Mouse (Mus musculus) neural tube, embryonic 12.5 days (tissue): Measurements from ENCODE around the gene Hip1r. TPM values are rescaled to one million over a fixed set of nuclear protein-coding genes. Genes with fewer than 3 reads are reported as not detected.
A peak's percentile ranks its signal among the peaks of the same experiment; 100 is the strongest.

Source experiments
- ATAC-seq: fragments of 200-750 bp; cut with Nextera tagmentation; 2 replicates; pipeline ENCODE4 v1.8.0; 2017; ENCODE audit warnings: low read depth, mild to moderate bottlenecking, moderate TSS enrichment, moderate library complexity; ENCODE audit not compliant: low FRiP score
- H3K27ac ChIP-seq: fragments of 300-500 bp; sonication (generic); 2 replicates; pipeline ENCODE4 v1.5.1; 2016
- H3K27me3 ChIP-seq: fragments of 300-500 bp; sonication (generic); replicated peaks from 2 replicates; pipeline ENCODE4 v1.6.1; 2016; ENCODE audit warnings: mild to moderate bottlenecking
- H3K36me3 ChIP-seq: fragments of 300-500 bp; sonication (generic); 2 replicates; pipeline ENCODE4 v1.6.1; 2016; ENCODE audit warnings: mild to moderate bottlenecking
- H3K4me1 ChIP-seq: fragments of 300-500 bp; sonication (generic); 2 replicates; pipeline ENCODE4 v1.6.1; 2016
- H3K4me2 ChIP-seq: fragments of 300-500 bp; sonication (generic); replicated peaks from 2 replicates; pipeline ENCODE4 v1.6.1; 2016; ENCODE audit warnings: mild to moderate bottlenecking
- H3K4me3 ChIP-seq: fragments of 300-500 bp; sonication (generic); 2 replicates; pipeline ENCODE4 v1.5.1; 2016
- H3K9ac ChIP-seq: fragments of 300-500 bp; sonication (generic); 2 replicates; pipeline ENCODE4 v1.6.1; 2016; ENCODE audit warnings: mild to moderate bottlenecking
- H3K9me3 ChIP-seq: fragments of 300-500 bp; sonication (generic); 2 replicates; pipeline ENCODE4 v1.6.1; 2016; ENCODE audit warnings: mild to moderate bottlenecking
- WGBS: fragments of 180-500 bp; shearing (Covaris S2); methylation state at CpG from one replicate; pipeline ENCODE4 v1.1.7; 2016; 5-methylcytosine and 5-hydroxymethylcytosine counted together
- polyA plus RNA-seq: library from polyadenylated mRNA; unstranded; fragments of >200 nt; fragmentation: Nextera tagmentation; extraction: Ambion mirVana; gene quantifications from 2 replicates; pipeline ENCODE4 v1.2.1, GENCODE M21; 2016

Hip1r gene
- polyA plus RNA-seq, 1 experiment from 2014 or later, result 12.6 TPM

DNA sequence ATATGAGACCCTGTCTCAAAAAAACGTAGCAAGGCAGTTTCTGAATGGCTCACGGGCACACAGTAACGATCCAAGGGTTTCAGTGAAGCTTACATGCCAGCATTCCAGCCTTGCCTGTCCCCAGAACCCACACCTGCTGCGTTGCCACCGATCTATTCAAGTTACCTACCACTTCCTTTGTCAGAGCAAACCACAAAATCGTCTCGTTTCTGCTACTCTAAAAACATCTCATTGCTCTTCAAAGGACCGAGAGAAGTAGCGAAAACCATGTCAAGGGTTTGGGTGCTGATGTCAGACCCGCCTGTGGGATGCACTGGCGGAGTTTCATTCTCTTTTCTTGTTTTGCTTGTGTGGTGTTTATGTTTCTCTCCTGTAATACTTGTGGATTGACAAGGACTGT, 61.0 kb downstream of the Hip1r start:
- Histone ChIP-seq H3K9ac (no peak overlapping the region), H3K9me3 (no peaks in the 10 kb centered on the region), H3K4me1 (peaks cover 23% of the 10 kb centered on the region), H3K4me3 (no peak overlapping the region), H3K27ac (no peak overlapping the region), H3K27me3 (no peaks in the 10 kb centered on the region), H3K36me3 (no peaks in the 10 kb centered on the region), H3K4me2 (no peak overlapping the region)
- ATAC-seq, result no peak
- 80% methylated on average over 11 of the region's 11 CpGs for WGBS

GRCm38 (mm10) chr5:124035406-124035805, 62.0 kb downstream of the Hip1r start:
- WGBS, result 88% methylated on average over 9 of the region's 9 CpGs

GRCm38 (mm10) chr5:124035806-124036205, 62.4 kb downstream of the Hip1r start:
- WGBS, result 77% methylated on average over 8 of the region's 8 CpGs
- H3K36me3 ChIP-seq, result no peaks in the 10 kb centered on the region
- no peak overlapping the region for H3K4me2 ChIP-seq
- H3K9ac ChIP-seq, result no peak overlapping the region
- H3K27me3 ChIP-seq, result no peaks in the 10 kb centered on the region
- H3K4me1 ChIP-seq, result peaks cover 11% of the 10 kb centered on the region
- no peak overlapping the region for H3K4me3 ChIP-seq
- no peak overlapping the region for H3K27ac ChIP-seq
- no peaks in the 10 kb centered on the region for H3K9me3 ChIP-seq
- ATAC-seq, result no peak

More at GRCm38 (mm10) chr5:124035406-124035805, 62.0 kb downstream of the Hip1r start:
- peaks cover 14% of the 10 kb centered on the region for H3K4me1 ChIP-seq
- no peaks in the 10 kb centered on the region for H3K27me3 ChIP-seq
- H3K27ac ChIP-seq, result no peak overlapping the region
- ATAC-seq, result no peak
- no peaks in the 10 kb centered on the region for H3K36me3 ChIP-seq
- no peaks in the 10 kb centered on the region for H3K9me3 ChIP-seq
- no peak overlapping the region for H3K9ac ChIP-seq
- H3K4me3 ChIP-seq, result no peak overlapping the region
- H3K4me2 ChIP-seq, result no peak overlapping the region

GRCm38 (mm10) chr5:124036341-124036740, 62.9 kb downstream of the Hip1r start:
- no peak for ATAC-seq

DNA sequence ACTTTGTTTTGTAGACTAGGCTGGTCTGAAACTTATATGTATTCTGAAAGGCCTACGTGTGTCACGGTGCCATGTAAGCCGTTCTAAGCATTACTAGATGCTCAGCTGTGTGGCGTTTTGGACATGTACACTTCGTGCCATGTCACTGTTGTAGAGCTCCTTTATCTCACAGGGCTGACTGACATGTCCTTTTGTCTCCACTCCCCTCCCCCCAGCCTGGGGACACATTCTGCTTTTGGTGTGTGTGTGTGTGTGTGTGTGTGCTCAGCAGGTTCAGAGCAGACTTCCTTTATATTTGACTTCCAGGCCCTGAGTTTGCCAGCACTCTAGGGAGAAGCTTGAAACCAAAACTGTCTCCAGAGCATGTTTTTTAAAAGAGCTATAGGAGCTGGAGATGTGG, 63.4 kb downstream of the Hip1r start:
- H3K4me2 ChIP-seq, result no peak overlapping the region
- H3K27me3 ChIP-seq, result no peaks in the 10 kb centered on the region
- H3K9ac ChIP-seq, result no peak overlapping the region
- H3K4me1 ChIP-seq, result peaks cover 11% of the 10 kb centered on the region
- no peak overlapping the region for H3K4me3 ChIP-seq
- ATAC-seq, result no peak
- WGBS, result 49% methylated on average over 5 of the region's 5 CpGs
- 0 out of 2 replicates have a peak overlapping the region, but pooled peaks have one; percentile 4 for H3K27ac ChIP-seq
- no peaks in the 10 kb centered on the region for H3K36me3 ChIP-seq
- H3K9me3 ChIP-seq, result no peaks in the 10 kb centered on the region

More at GRCm38 (mm10) chr5:124036341-124036740, 62.9 kb downstream of the Hip1r start:
- peaks cover 11% of the 10 kb centered on the region for H3K4me1 ChIP-seq
- no peaks in the 10 kb centered on the region for H3K27me3 ChIP-seq
- H3K4me2 ChIP-seq, result no peak overlapping the region
- H3K9ac ChIP-seq, result no peak overlapping the region
- H3K9me3 ChIP-seq, result no peaks in the 10 kb centered on the region
- WGBS, result 33% methylated on average over 6 of the region's 6 CpGs
- H3K4me3 ChIP-seq, result no peak overlapping the region
- no peaks in the 10 kb centered on the region for H3K36me3 ChIP-seq
- no peak overlapping the region for H3K27ac ChIP-seq

GRCm38 (mm10) chr5:124039602-124040001, 66.2 kb downstream of the Hip1r start:
- no peak overlapping the region for H3K4me2 ChIP-seq
- WGBS, result 86% methylated on average over 6 of the region's 6 CpGs
- no peaks in the 10 kb centered on the region for H3K9me3 ChIP-seq
- H3K4me1 ChIP-seq, result peaks cover 17% of the 10 kb centered on the region
- H3K36me3 ChIP-seq, result no peaks in the 10 kb centered on the region
- no peak overlapping the region for H3K27ac ChIP-seq
- no peaks in the 10 kb centered on the region for H3K27me3 ChIP-seq
- no peak for ATAC-seq
- H3K4me3 ChIP-seq, result no peak overlapping the region
- H3K9ac ChIP-seq, result no peak overlapping the region

- H3K4me1 ChIP-seq, result peaks cover 23% of the 10 kb centered on the region
- WGBS, result 80% methylated on average over 9 of the region's 9 CpGs
- H3K36me3 ChIP-seq, result no peaks in the 10 kb centered on the region
- H3K4me2 ChIP-seq, result no peak overlapping the region
- ATAC-seq, result no peak
- H3K9ac ChIP-seq, result no peak overlapping the region
- no peak overlapping the region for H3K4me3 ChIP-seq
- H3K27ac ChIP-seq, result no peak overlapping the region
- no peaks in the 10 kb centered on the region for H3K27me3 ChIP-seq
- H3K9me3 ChIP-seq, result no peaks in the 10 kb centered on the region
These were observed 67.7 kb downstream of the Hip1r start for GRCm38 (mm10) chr5:124041097-124041496.

GRCm38 (mm10) chr5:124043212-124043978, 70.0 kb downstream of the Hip1r start:
- H3K4me2 ChIP-seq, result no peak overlapping the region
- no peaks in the 10 kb centered on the region for H3K36me3 ChIP-seq
- H3K4me1 ChIP-seq, result peaks cover 15% of the 10 kb centered on the region; the same call in 1 of the 2 replicates
- ATAC-seq, result peak; percentile 87
- no peaks in the 10 kb centered on the region for H3K9me3 ChIP-seq
- H3K27ac ChIP-seq, result peak overlapping the region; percentile 22
- H3K9ac ChIP-seq, result no peak overlapping the region
- 28% methylated on average over 10 of the region's 10 CpGs for WGBS
- H3K4me3 ChIP-seq, result no peak overlapping the region
- no peaks in the 10 kb centered on the region for H3K27me3 ChIP-seq

DNA sequence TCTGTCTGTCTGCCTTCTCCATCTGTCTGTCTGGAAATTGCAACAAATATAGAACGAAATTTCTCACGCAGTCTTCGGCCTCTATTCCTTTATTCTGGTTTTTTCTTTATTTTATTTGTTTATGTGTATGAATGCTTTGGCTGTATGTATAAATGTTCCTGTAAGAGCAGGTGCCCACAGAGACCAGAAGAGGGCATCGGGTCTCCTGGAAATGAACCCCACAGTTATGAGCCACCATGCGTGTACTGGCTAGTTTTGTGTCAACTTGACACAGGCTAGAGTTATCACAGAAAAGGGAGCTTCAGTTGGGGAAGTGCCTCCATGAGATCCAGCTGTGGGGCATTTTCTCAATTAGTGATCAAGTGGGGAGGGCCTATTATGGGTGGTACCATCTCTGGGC, 70.6 kb downstream of the Hip1r start:
- WGBS, result 85% methylated on average over 5 of the region's 5 CpGs
- peak overlapping the region; percentile 22; the same call in 1 of the 2 replicates for H3K27ac ChIP-seq
- no peaks in the 10 kb centered on the region for H3K27me3 ChIP-seq
- no peaks in the 10 kb centered on the region for H3K9me3 ChIP-seq
- H3K4me1 ChIP-seq, result peaks cover 15% of the 10 kb centered on the region; the same call in 1 of the 2 replicates
- H3K4me3 ChIP-seq, result no peak overlapping the region
- no peaks in the 10 kb centered on the region for H3K36me3 ChIP-seq
- no peak overlapping the region for H3K9ac ChIP-seq
- ATAC-seq, result no peak
- H3K4me2 ChIP-seq, result no peak overlapping the region

GRCm38 (mm10) chr5:124045453-124046010, 72.1 kb downstream of the Hip1r start:
- Histone ChIP-seq H3K36me3 (no peaks in the 10 kb centered on the region), H3K27me3 (no peaks in the 10 kb centered on the region), H3K9ac (no peak overlapping the region), H3K4me1 (peaks cover 24% of the 10 kb centered on the region), H3K4me3 (no peak overlapping the region), H3K27ac (peak overlapping the region; percentile 33; the same call in 1 of the 2 replicates), H3K4me2 (no peak overlapping the region), H3K9me3 (no peaks in the 10 kb centered on the region)
- WGBS, result 42% methylated on average over 11 of the region's 11 CpGs
- no peak for ATAC-seq

DNA sequence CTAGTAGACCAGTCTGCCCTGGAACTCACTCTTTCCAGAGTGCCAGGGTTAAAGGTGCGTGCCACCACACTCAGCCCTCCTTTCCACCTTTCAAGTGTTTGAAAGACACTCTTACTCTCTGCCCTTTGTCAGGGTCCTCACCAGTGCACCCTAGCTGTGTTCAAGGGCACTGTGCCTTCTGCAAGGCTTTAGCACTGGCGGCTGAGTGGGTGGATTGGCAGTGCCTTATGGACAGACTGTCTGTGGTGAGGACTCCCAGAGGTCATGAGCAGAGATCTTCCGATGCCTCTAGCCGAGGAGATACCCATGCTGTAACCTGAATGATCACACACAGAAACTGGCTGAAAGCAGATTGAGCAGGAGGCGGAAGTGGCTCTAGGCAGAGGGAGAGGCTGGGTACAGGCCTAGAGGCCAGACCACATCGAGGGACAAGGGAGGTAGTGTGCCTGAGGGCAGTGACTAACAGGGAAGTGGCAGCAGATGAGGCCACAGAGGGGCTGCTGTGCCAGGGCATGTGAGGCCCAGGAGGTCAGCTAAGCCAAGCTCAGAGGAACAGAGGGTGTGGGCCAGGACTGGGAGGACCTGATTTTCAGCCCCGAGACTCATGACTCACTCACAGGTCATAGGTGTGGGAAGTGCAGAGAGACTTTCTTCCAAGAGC, 73.4 kb downstream of the Hip1r start:
- Histone ChIP-seq H3K4me3 (no peak overlapping the region), H3K27me3 (no peaks in the 10 kb centered on the region), H3K4me1 (peaks cover 28% of the 10 kb centered on the region), H3K27ac (no peak overlapping the region), H3K36me3 (no peaks in the 10 kb centered on the region), H3K9me3 (no peaks in the 10 kb centered on the region), H3K9ac (no peak overlapping the region), H3K4me2 (no peak overlapping the region)
- no peak for ATAC-seq
- WGBS, result 83% methylated on average over 7 of the region's 7 CpGs

- no peak overlapping the region for H3K4me3 ChIP-seq
- H3K27ac ChIP-seq, result no peak overlapping the region
- no peak overlapping the region for H3K9ac ChIP-seq
- no peaks in the 10 kb centered on the region for H3K36me3 ChIP-seq
- H3K4me1 ChIP-seq, result peaks cover 21% of the 10 kb centered on the region
- no peak for ATAC-seq
- H3K9me3 ChIP-seq, result no peaks in the 10 kb centered on the region
- 85% methylated on average over 15 of the region's 15 CpGs for WGBS
- H3K27me3 ChIP-seq, result no peaks in the 10 kb centered on the region
- no peak overlapping the region for H3K4me2 ChIP-seq
These were observed 76.0 kb downstream of the Hip1r start for GRCm38 (mm10) chr5:124049249-124050045.
